Mouse (Mus musculus): ENCODE measurements around the gene Zfyve27.

GRCm38 (mm10) chr19:42230288-42230568 is 66.5 kb downstream of the Zfyve27 start:
- TF ChIP-seq POLR2A (IDR thresholded peaks at IDR 0.05; ENCODE audit: extremely low read depth, insufficient read depth, low read length) (no peak), CTCF (IDR thresholded peaks at IDR 0.05; ENCODE audit: low read depth, low read length) (no peak)
